Mouse (Mus musculus) kidney, postnatal 10 days (tissue): Measurements from ENCODE around the gene Cldn13.
"Not testable (repeated sequence)": the region's sequence is repeated elsewhere in the genome, so short reads cannot be mapped to it uniquely, and the experiment has no call there.

Source experiments
- DNase-seq: peaks from one replicate; pipeline ENCODE4 v3.0.0; 2021; ENCODE audit warnings: mixed read lengths

The Cldn13 gene

GRCm38 (mm10) chr5:134915311-134915710, at the start of gene Cldn13:
Cldn13 (minus strand) TSS chr5:134915526.
- no peak for DNase-seq

- DNase-seq, result not testable (repeated sequence)
These were observed 49.3 kb upstream of the Cldn13 start for GRCm38 (mm10) chr5:134964655-134965054.

- DNase-seq, result peak; percentile 75
These were observed 48.2 kb upstream of the Cldn13 start for GRCm38 (mm10) chr5:134963546-134963945.

- DNase-seq, result no peak
These were observed 46.2 kb upstream of the Cldn13 start for GRCm38 (mm10) chr5:134961519-134961918.

- no peak for DNase-seq
These were observed 45.1 kb upstream of the Cldn13 start for GRCm38 (mm10) chr5:134960430-134960829.

GRCm38 (mm10) chr5:134959114-134959513, 43.8 kb upstream of the Cldn13 start:
- no peak for DNase-seq

- no peak for DNase-seq
These were observed 40.2 kb upstream of the Cldn13 start for GRCm38 (mm10) chr5:134955491-134955890.

GRCm38 (mm10) chr5:134951053-134951884, 35.9 kb upstream of the Cldn13 start:
- DNase-seq, result peak; percentile 51

GRCm38 (mm10) chr5:134948085-134948439, 32.7 kb upstream of the Cldn13 start:
- no peak for DNase-seq

GRCm38 (mm10) chr5:134947420-134948084, 32.2 kb upstream of the Cldn13 start:
- no peak for DNase-seq

GRCm38 (mm10) chr5:134946857-134947255, 31.5 kb upstream of the Cldn13 start, which contains the start of gene Cldn4:
Cldn4 (minus strand) TSS chr5:134946934.
- DNase-seq, result peak; percentile 70

- no peak for DNase-seq
These were observed 30.9 kb upstream of the Cldn13 start for GRCm38 (mm10) chr5:134946063-134946856.

- no peak for DNase-seq
These were observed 30.1 kb upstream of the Cldn13 start for GRCm38 (mm10) chr5:134945266-134945959.

GRCm38 (mm10) chr5:134944179-134944578, 28.9 kb upstream of the Cldn13 start:
- no peak for DNase-seq

GRCm38 (mm10) chr5:134942740-134943139, 27.4 kb upstream of the Cldn13 start:
- no peak for DNase-seq

- peak; percentile 42 for DNase-seq
These were observed 26.3 kb upstream of the Cldn13 start for GRCm38 (mm10) chr5:134941472-134942209.

GRCm38 (mm10) chr5:134939554-134939953, 24.2 kb upstream of the Cldn13 start:
- DNase-seq, result not testable (repeated sequence)

GRCm38 (mm10) chr5:134939069-134939468, 23.7 kb upstream of the Cldn13 start:
- DNase-seq, result no peak

GRCm38 (mm10) chr5:134936626-134937185, 21.4 kb upstream of the Cldn13 start:
- DNase-seq, result no peak

- no peak for DNase-seq
These were observed 20.7 kb upstream of the Cldn13 start for GRCm38 (mm10) chr5:134936051-134936450.

- no peak for DNase-seq
These were observed 19.3 kb upstream of the Cldn13 start for GRCm38 (mm10) chr5:134934666-134935065.

- not testable (repeated sequence) for DNase-seq
These were observed 18.4 kb upstream of the Cldn13 start for GRCm38 (mm10) chr5:134933686-134934085.
